ENCODE assay signal across 25 mouse cellular contexts in the genomic region with DNA sequence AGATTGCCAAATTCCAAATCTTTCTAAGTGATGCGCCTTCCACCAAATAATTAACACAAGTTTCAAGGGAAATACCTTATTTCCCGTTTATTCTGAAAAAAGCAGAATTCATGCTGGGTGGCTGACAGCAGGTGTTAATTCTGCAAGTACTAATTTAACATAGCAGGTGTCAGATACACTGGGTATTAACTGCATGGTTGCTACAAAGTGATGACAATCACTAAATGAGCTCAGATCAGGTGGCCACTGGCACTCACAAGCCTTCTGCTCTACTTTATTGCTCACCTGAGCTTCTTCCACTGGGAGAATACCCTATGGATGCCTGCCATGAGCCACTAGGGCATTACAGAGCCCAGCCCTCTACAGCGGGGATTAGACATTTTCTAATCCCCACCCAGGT.
"Had no signal": no experiment of that assay in that cellular context is flagged by ENCODE, and none has a peak within 500 bp of the region (broad histone marks: within the 10 kb centered on the region; RNA-seq: fewer than 3 reads in every experiment).

No protein-coding gene starts in this region.

- H3K4me2 ChIP-seq: heart, embryonic 11.5 days; heart, embryonic 13.5 days; heart, embryonic 15.5 days; hindbrain, embryonic 15.5 days; kidney, embryonic 15.5 days; limb, embryonic 13.5 days; limb, embryonic 15.5 days; liver, embryonic 12.5 days had no signal

- H3K4me3 ChIP-seq: heart, adult 2 months; heart, embryonic 13.5 days; heart, embryonic 15.5 days; hindbrain, embryonic 15.5 days; kidney, embryonic 15.5 days; limb, embryonic 13.5 days; limb, embryonic 15.5 days; liver, embryonic 12.5 days had no signal

- H3K4me1 ChIP-seq: heart, embryonic 13.5 days; heart, embryonic 15.5 days; hindbrain, embryonic 15.5 days; kidney, embryonic 15.5 days; limb, embryonic 13.5 days; limb, embryonic 15.5 days; liver, embryonic 12.5 days had no signal

- DNase-seq: gastrocnemius, postnatal 14 days; gastrocnemius, postnatal 36 days; heart, adult 11 months; heart, adult 2 months; heart, postnatal 14 days; heart, postnatal 36 days; kidney, adult 11 months; kidney, adult 2 months; kidney, adult 9 months; kidney, postnatal 14 days; kidney, postnatal 36 days; layer of hippocampus, adult 9-11 months; layer of hippocampus, postnatal 36 days; left cerebral cortex, postnatal 4 days had no signal

- H3K9ac ChIP-seq: heart, embryonic 13.5 days; heart, embryonic 15.5 days; hindbrain, embryonic 15.5 days; kidney, embryonic 15.5 days; limb, embryonic 13.5 days; limb, embryonic 15.5 days; liver, embryonic 12.5 days; liver, embryonic 14.5 days had no signal

- H3K27me3 ChIP-seq: heart, embryonic 13.5 days; heart, embryonic 15.5 days; hindbrain, embryonic 15.5 days; kidney, embryonic 15.5 days; limb, embryonic 13.5 days; limb, embryonic 15.5 days; liver, embryonic 12.5 days had no signal

- H3K27ac ChIP-seq: heart, adult 2 months; heart, embryonic 13.5 days; heart, embryonic 15.5 days; hindbrain, embryonic 15.5 days; kidney, embryonic 15.5 days; kidney, postnatal 0 days; limb, embryonic 13.5 days; limb, embryonic 15.5 days; liver, embryonic 12.5 days; liver, embryonic 14.5 days had no signal

- H3K9me3 ChIP-seq: heart, embryonic 13.5 days; heart, embryonic 15.5 days; hindbrain, embryonic 15.5 days; kidney, embryonic 15.5 days; limb, embryonic 13.5 days; limb, embryonic 15.5 days; liver, embryonic 12.5 days had no signal

- ATAC-seq: intestine, embryonic 16.5 days; liver, embryonic 12.5 days had no signal

- H3K36me3 ChIP-seq: heart, embryonic 13.5 days; heart, embryonic 15.5 days; hindbrain, embryonic 15.5 days; kidney, embryonic 15.5 days; limb, embryonic 13.5 days; limb, embryonic 15.5 days; liver, embryonic 12.5 days had no signal
